Mouse (Mus musculus): ENCODE measurements around the gene Serac1. TPM values are rescaled to one million over a fixed set of nuclear protein-coding genes. Genes with fewer than 3 reads are reported as not detected.

The Serac1 gene
- total RNA-seq, 2 experiments from 2014 or later = 6.0 to 10.4 TPM

Other genes with a start within 250 kb of the Serac1 start
- gene Snx9, start 238.4 kb downstream of the Serac1 start, total RNA-seq (2021) = 10 to 100 TPM; 30.9 to 33.2 TPM
- 10 to 100 TPM; 41.6 to 48.5 TPM for gene Synj2, start 138.5 kb downstream of the Serac1 start, total RNA-seq (2021)
- gene Gtf2h5, start within 50 bp of the Serac1 start, total RNA-seq (2021) = 10 to 100 TPM; 68.5 to 68.6 TPM
- 100 to 1,000 TPM in 1 of 2 experiments, 10 to 100 TPM in 1; 99.6 to 111 TPM for gene Tulp4, start 26.7 kb upstream of the Serac1 start, total RNA-seq (2021)
- gene Tmem181a, start 177.1 kb upstream of the Serac1 start, total RNA-seq (2021) = 1 to 10 TPM; 8.7 to 8.8 TPM
- 1 to 10 TPM; 1.1 to 1.3 TPM for gene Dynlt1a, start 237.8 kb upstream of the Serac1 start, total RNA-seq (2021)